Mouse (Mus musculus) embryonic fibroblast, embryonic 13.5 days (primary cell): ENCODE data around the gene Lingo1.

Experiments used
- CTCF ChIP-seq: IDR thresholded peaks from 2 replicates; pipeline ENCODE4 v1.5.1; 2011; ENCODE audit warnings: mild to moderate bottlenecking, control low read depth, low read length, moderate library complexity, borderline replicate concordance; ENCODE audit not compliant: insufficient read depth
- POLR2A ChIP-seq: IDR thresholded peaks from 2 replicates; pipeline ENCODE4 v1.6.1; 2011; ENCODE audit warnings: low read depth, mild to moderate bottlenecking, control low read depth, low read length, moderate library complexity

DNA sequence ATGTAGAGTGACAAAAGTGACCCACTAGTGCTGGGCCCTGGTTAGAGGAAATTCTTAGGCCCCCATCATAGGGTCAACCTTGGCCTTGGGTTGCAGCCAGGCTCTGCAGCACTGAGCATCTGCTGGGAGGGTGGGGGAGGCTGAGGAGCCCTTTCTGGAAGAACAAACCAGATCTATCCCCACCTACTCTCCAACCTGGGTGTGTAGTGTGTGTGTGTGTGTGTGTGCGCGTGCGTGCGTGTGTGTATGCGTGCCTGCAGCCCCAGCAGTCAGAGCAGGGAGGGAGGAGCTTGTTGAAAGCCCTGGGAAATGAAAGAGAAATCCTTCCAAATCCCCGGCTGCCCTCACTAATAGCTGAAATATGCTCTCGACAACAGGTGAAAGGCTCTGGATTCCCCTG, 133.3 kb downstream of the Lingo1 start:
- TF ChIP-seq CTCF = no peak
- TF ChIP-seq POLR2A = no peak
